Mouse (Mus musculus) stomach, postnatal 0 days (tissue): ENCODE results near the gene Cyp17a1. TPM values are rescaled to one million over a fixed set of nuclear protein-coding genes. Genes with fewer than 3 reads are reported as not detected.

Source experiments
- ATAC-seq: fragments of 200-750 bp; cut with Nextera tagmentation; 2 replicates; pipeline ENCODE4 v1.8.0; 2017; ENCODE audit not compliant: low FRiP score, low TSS enrichment
- DNase-seq: peaks from one replicate; pipeline ENCODE4 v3.0.0-alpha.2; 2016; ENCODE audit warnings: low spot score
- H3K27ac ChIP-seq: fragments of 300-500 bp; sonication (generic); replicated peaks from 2 replicates; pipeline ENCODE4 v1.5.1; 2014; ENCODE audit warnings: mild to moderate bottlenecking, control low read depth
- H3K27me3 ChIP-seq: fragments of 300-500 bp; sonication (generic); 2 replicates; pipeline ENCODE4 v1.6.1; 2014; ENCODE audit warnings: low read length; ENCODE audit not compliant: control insufficient read depth, insufficient read depth
- H3K36me3 ChIP-seq: fragments of 300-500 bp; sonication (generic); 2 replicates; pipeline ENCODE4 v1.6.1; 2014; ENCODE audit warnings: low read length, mixed read lengths; ENCODE audit not compliant: control insufficient read depth, insufficient read depth
- H3K4me1 ChIP-seq: fragments of 300-500 bp; sonication (generic); replicated peaks from 2 replicates; pipeline ENCODE4 v1.6.1; 2014; ENCODE audit warnings: antibody characterized with exemption; ENCODE audit not compliant: control insufficient read depth, insufficient read depth
- H3K4me2 ChIP-seq: fragments of 300-500 bp; sonication (generic); replicated peaks from 2 replicates; pipeline ENCODE4 v1.6.1; 2014; ENCODE audit warnings: low read depth, mild to moderate bottlenecking, control low read depth, moderate library complexity
- H3K4me3 ChIP-seq: fragments of 300-500 bp; sonication (generic); 2 replicates; pipeline ENCODE4 v1.5.1; 2014; ENCODE audit warnings: low read depth, low read length, control low read depth
- H3K9ac ChIP-seq: fragments of 300-500 bp; sonication (generic); 2 replicates; pipeline ENCODE4 v1.6.1; 2014; ENCODE audit warnings: mild to moderate bottlenecking, low read length, control low read depth, mixed read lengths
- H3K9me3 ChIP-seq: fragments of 300-500 bp; sonication (generic); 2 replicates; pipeline ENCODE4 v1.6.1; 2016; ENCODE audit warnings: low read length; ENCODE audit not compliant: control insufficient read depth
- CTCF ChIP-seq: IDR thresholded peaks from 2 replicates; pipeline ENCODE4 v1.5.1; 2016; ENCODE audit warnings: antibody characterized with exemption, low read depth, mild to moderate bottlenecking, moderate library complexity
- EP300 ChIP-seq: optimal IDR thresholded peaks from 2 replicates; pipeline ENCODE3; 2016; ENCODE audit warnings: antibody characterized with exemption
- WGBS: fragments of 180-500 bp; shearing (Covaris S2); extraction: QIAGEN DNeasy Blood & Tissue Kit; methylation state at CpG from one replicate; pipeline ENCODE4 v1.1.7; 2014; 5-methylcytosine and 5-hydroxymethylcytosine counted together
- polyA plus RNA-seq: library from polyadenylated mRNA; unstranded; fragments of >200 nt; fragmentation: Nextera tagmentation; extraction: Ambion mirVana; gene quantifications from 2 replicates; pipeline ENCODE4 v1.2.1, GENCODE M21; 2015

The Cyp17a1 gene
- polyA plus RNA-seq, 1 experiment from 2014 or later: not detected

DNA sequence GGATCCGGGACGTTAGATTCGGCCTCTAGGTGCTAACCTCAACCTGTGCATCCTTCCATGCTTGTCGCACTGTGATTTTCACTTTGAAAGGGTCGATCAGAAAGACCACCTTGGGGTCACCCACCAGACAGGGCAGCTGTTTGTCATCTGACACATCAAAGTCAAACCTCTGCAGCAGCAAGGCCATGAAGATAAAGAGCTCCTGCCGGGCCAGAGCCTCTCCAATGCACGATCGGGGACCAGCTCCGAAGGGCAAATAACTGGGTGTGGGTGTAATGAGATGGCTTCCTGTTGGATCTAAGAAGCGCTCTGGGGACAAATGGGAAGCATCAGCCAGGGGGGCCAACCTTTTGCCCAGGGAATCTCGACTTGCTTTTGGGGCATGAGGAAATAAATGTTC is 5.7 kb downstream of the Cyp17a1 start:
- H3K27ac ChIP-seq: no peak overlapping the region
- no peaks in the 10 kb centered on the region for H3K27me3 ChIP-seq
- no peak overlapping the region for H3K4me2 ChIP-seq
- H3K36me3 ChIP-seq: no peaks in the 10 kb centered on the region
- H3K4me3 ChIP-seq: no peak overlapping the region
- H3K4me1 ChIP-seq: no peaks in the 10 kb centered on the region
- no peak overlapping the region for H3K9ac ChIP-seq
- DNase-seq: no peak
- no peaks in the 10 kb centered on the region for H3K9me3 ChIP-seq
- TF ChIP-seq EP300 (no peak), CTCF (no peak)
- WGBS: 55% methylated on average over 11 of the region's 11 CpGs
- ATAC-seq: no peak

DNA sequence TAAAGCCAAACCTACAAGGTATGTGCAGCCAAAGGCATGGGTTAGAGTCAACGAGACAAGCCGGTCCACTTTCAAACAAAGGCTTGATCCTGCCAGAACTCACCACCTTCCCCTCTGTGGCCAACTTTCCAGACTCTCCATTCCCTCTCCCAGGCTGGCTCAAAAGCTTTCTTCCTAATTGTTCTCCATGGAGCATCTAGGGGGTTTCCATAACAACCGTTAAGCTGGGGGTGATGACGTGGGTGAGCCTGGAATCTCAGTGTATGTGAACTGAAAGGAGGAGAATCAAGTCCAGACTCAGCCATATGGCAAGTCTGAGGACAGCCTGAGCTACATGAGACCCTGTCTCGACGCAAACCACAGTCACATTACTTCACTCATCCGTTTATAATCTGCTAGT is 7.5 kb downstream of the Cyp17a1 start:
- 57% methylated on average over 7 of the region's 7 CpGs for WGBS
- TF ChIP-seq CTCF (no peak), EP300 (no peak)

DNA sequence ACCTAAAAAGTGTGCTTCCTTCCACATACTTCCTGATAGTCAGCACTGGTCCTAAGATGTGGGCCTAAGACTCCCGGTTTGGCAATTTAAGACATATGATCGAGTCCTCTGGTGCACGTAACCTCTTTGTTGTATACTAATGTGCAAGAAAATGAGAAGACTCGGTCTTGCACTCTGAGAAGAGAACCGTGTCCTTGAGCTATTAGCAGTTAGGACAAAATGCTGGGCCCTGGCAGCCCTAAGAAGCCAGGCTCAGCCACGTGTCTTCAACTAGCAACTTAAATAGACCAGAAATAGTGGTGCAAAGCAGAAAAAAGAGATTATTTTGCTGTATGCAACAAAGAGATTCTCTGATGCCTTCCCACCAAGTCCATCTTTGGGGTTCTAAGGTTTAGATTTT is 10.2 kb downstream of the Cyp17a1 start:
- no peaks in the 10 kb centered on the region for H3K4me1 ChIP-seq
- no peak overlapping the region for H3K9ac ChIP-seq
- no peaks in the 10 kb centered on the region for H3K27me3 ChIP-seq
- H3K27ac ChIP-seq: no peak overlapping the region
- no peak for ATAC-seq
- no peaks in the 10 kb centered on the region for H3K9me3 ChIP-seq
- no peaks in the 10 kb centered on the region for H3K36me3 ChIP-seq
- TF ChIP-seq EP300: no peak
- TF ChIP-seq CTCF: no peak
- H3K4me3 ChIP-seq: no peak overlapping the region
- WGBS: 75% methylated on average over 6 of the region's 6 CpGs
- no peak for DNase-seq
- no peak overlapping the region for H3K4me2 ChIP-seq

More for the DNA sequence above, 7.5 kb downstream of the Cyp17a1 start:
- H3K27me3 ChIP-seq: no peaks in the 10 kb centered on the region
- no peak overlapping the region for H3K4me2 ChIP-seq
- H3K36me3 ChIP-seq: no peaks in the 10 kb centered on the region
- no peak for ATAC-seq
- no peak overlapping the region for H3K9ac ChIP-seq
- H3K27ac ChIP-seq: no peak overlapping the region
- no peaks in the 10 kb centered on the region for H3K4me1 ChIP-seq
- no peak for DNase-seq
- no peaks in the 10 kb centered on the region for H3K9me3 ChIP-seq
- H3K4me3 ChIP-seq: no peak overlapping the region

DNA sequence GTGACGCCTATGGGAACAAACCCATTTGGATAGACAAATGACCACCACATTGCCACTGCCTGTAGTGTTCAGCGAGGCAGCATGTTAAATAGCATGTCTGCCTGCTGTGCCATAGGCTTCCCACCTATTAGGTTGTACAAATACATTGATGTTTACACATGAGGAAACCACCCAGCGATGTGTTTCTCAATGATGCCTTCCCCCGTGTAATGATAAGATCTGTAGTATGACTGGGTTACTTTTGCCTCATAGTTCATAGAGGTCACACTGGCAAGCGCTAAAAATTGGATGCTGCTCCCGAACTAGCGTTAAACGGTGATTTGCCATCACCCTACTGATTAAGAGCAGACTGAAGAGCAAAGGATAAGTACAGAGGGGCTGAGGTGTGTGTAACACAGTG is 10.8 kb downstream of the Cyp17a1 start:
- H3K9me3 ChIP-seq: no peaks in the 10 kb centered on the region
- DNase-seq: no peak
- no peak overlapping the region for H3K27ac ChIP-seq
- H3K4me1 ChIP-seq: no peaks in the 10 kb centered on the region
- H3K9ac ChIP-seq: no peak overlapping the region
- WGBS: 57% methylated on average over 8 of the region's 8 CpGs
- H3K36me3 ChIP-seq: no peaks in the 10 kb centered on the region
- no peak for ATAC-seq
- H3K4me2 ChIP-seq: no peak overlapping the region
- no peaks in the 10 kb centered on the region for H3K27me3 ChIP-seq
- TF ChIP-seq EP300 (no peak), CTCF (no peak)
- H3K4me3 ChIP-seq: no peak overlapping the region

DNA sequence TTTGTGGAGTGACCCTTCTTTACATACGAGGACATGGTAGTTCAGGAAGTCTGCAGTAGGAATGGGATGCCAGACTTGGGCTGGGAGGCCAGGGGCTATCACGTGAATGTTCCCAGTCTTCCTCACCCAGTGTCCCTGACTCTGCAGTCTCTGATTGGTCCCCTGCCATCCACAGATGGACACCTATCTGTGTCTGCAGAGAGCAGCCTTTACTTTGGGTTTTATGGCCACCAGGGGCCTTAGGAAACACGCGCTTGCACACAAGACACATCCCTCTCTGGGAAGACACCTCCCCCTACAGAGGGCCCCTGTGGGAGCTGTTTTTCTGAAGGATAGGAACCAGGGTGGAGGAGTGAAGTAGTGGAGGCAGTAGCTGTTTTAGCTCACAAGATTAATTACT is 11.5 kb downstream of the Cyp17a1 start:
- no peaks in the 10 kb centered on the region for H3K4me1 ChIP-seq
- ATAC-seq: no peak
- no peak for DNase-seq
- no peaks in the 10 kb centered on the region for H3K9me3 ChIP-seq
- no peaks in the 10 kb centered on the region for H3K27me3 ChIP-seq
- H3K27ac ChIP-seq: no peak overlapping the region
- H3K36me3 ChIP-seq: peaks cover 2% of the 10 kb centered on the region; the same call in 1 of the 2 replicates
- H3K9ac ChIP-seq: no peak overlapping the region
- WGBS: 58% methylated on average over 4 of the region's 4 CpGs
- no peak for TF ChIP-seq EP300
- no peak for TF ChIP-seq CTCF
- H3K4me3 ChIP-seq: no peak overlapping the region
- no peak overlapping the region for H3K4me2 ChIP-seq

DNA sequence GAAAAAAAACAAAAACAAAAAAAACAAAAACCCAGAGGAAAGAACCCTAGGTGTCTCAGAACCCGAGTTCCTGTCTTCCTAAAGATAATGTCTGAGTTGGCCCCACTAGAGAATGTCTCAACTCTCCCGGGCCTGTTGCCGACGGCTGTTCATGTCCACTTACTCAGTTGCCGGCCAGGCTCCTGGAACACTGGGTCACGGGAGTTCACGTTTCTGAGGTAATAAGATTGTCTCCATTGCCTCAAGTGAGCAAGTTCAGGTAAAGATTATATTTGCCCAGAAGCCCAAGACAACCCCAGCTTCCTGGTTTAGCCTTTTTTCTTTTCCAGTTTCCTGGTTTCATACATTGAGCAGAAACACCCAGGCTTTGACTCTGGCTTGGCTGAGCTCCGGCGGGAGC is 14.1 kb downstream of the Cyp17a1 start:
- ATAC-seq (peak; percentile 71), DNase-seq (peak; percentile 67)
- Histone ChIP-seq H3K4me2 (no peak overlapping the region), H3K27ac (peak overlapping the region; percentile 35), H3K4me1 (no peaks in the 10 kb centered on the region), H3K9me3 (no peaks in the 10 kb centered on the region), H3K36me3 (peaks cover 13% of the 10 kb centered on the region), H3K4me3 (no peak overlapping the region), H3K9ac (no peak overlapping the region), H3K27me3 (no peaks in the 10 kb centered on the region)
- 71% methylated on average over 9 of the region's 9 CpGs for WGBS
- TF ChIP-seq CTCF: no peak
- TF ChIP-seq EP300: no peak
